Mouse (Mus musculus) testis, adult 2 months (tissue): ENCODE measurements around the gene Ccnd3.

Source experiments
- CTCF ChIP-seq: fragments of 200-500 bp; IDR thresholded peaks from 2 replicates; pipeline ENCODE4 v1.5.1; 2012; ENCODE audit warnings: low read depth, mild to moderate bottlenecking, inconsistent platforms, low read length, moderate library complexity; ENCODE audit not compliant: control insufficient read depth, insufficient read depth, insufficient replicate concordance
- POLR2A ChIP-seq: fragments of 200-500 bp; IDR thresholded peaks from 2 replicates; pipeline ENCODE4 v1.6.1; 2012; ENCODE audit warnings: low read depth, mild to moderate bottlenecking, inconsistent platforms, low read length, moderate library complexity; ENCODE audit not compliant: control insufficient read depth

DNA sequence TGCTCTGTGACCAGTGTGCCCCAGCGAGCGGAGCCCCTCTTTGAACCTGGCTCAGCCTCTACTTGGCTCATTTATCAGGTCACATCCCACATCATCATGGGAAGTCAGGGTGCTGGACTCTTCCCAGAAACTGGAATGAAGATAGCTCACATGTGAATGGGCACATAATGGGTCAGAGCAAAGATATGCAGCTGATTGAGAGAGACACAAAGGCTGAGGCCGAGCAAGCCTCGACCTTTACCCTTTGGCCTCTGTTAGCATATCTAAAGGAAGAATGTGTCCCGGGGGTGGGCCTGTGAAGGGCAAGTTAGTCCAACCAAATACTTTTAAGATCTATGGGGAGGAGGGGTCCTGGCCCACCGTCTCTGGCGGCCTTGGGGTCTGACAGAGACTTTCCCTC lies 66.8 kb downstream of the Ccnd3 start:
- TF ChIP-seq POLR2A (no peak), CTCF (no peak)
